Mouse (Mus musculus): ENCODE results near the gene Gm5148. TPM values are rescaled to one million over a fixed set of nuclear protein-coding genes. Genes with fewer than 3 reads are reported as not detected.

Gene Gm5148
- 1.1 TPM for polyA plus RNA-seq (2014; fragmentation: Illumina TruSeq; extraction: RNeasy Lipid Tissue Mini Kit (QIAGEN cat#74804))

DNA sequence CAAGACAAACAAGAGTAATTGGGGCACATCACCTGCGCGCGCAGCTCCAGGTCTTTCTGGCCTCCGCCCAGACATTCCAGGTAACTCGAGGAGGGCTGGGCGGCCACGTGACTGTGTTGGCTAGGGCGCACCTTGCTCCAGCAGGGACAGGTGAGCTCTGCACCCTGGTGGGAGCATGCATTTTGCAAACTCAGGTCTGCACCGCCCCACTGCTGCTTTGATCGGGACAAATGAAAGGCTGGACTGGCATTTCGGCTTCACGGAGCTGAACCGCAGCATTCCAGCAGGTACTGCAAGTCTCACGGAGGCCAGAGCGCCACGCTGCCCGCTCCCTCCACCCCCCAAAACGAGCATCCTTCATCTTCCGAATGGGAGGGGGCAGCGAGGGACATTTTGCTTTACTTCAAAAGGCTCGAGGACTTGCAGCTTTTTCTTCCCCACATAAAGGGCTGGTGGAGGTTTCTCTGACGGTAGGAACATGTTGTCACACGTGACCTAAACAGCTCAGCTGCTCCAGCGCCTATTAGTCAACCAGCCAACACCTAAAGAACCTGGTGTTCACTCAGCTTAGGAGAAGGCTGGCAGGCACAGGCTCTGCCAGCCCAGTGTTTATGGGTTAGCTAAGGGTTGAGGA lies at the start of gene Gm5148:
TSS of gene Gm5148 (minus strand) at position 320 of the 634 bp plus-strand sequence.

Other genes starting within 250 kb of the Gm5148 start
- 11.1 TPM for gene Spry1, start 84.5 kb downstream of the Gm5148 start, polyA plus RNA-seq (2014; fragmentation: Illumina TruSeq; extraction: RNeasy Lipid Tissue Mini Kit (QIAGEN cat#74804))

All from ovary, adult 10 weeks (tissue).